Mouse (Mus musculus): ENCODE results near the gene Inca1. TPM values are rescaled to one million over a fixed set of nuclear protein-coding genes. Genes with fewer than 3 reads are reported as not detected.
A peak's percentile ranks its signal among the peaks of the same experiment; 100 is the strongest.

The Inca1 gene
- polyA plus RNA-seq, 1 experiment, result 0.42 TPM

DNA sequence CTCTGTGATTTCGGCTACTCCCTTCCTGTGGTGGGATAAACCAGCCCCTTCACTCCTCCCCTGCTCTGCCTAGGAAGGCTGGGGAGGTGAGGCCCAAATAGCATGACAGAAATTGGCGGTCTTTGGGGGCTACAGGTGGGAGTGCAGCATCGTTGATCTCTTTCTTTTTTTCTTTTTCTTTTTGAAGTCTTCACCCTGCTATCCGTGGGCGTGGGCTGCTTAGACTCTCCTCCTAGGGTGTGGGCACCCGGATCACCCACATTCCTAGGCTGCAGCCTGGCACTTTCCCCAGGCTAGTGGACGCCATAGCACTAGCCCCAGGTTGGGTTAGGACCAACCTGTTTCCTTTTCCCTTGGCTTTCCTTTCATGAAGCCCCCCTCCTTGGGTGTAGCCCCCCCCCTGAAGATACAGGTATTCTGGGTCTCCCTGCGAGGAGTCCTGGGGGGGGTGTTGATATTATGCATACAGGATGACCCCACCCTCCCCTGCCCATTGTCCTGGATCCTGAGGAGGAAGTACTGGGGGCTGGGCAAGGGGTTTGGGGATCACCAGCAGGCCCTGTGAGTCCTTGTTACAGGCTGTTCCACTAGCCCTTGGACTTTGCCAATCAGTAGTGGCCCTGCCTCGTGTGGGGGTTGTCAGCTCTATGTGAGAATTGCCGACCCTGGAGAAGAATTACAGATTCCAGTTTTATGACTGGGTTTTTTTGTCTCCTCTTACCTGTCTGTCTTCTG lies 1.4 kb upstream of the Inca1 start:
- Histone ChIP-seq H3K36me3 (ENCODE audit: control insufficient read depth, insufficient read depth) (peaks cover 25% of the 10 kb centered on the region), H3K79me3 (ENCODE audit: low read depth) (peaks cover 22% of the 10 kb centered on the region), H3ac (ENCODE audit: control insufficient read depth, insufficient read length, low read depth) (peak overlapping the region; percentile 80), H3K4me3 (ENCODE audit: insufficient read depth, poor library complexity, severe bottlenecking) (peak overlapping the region; percentile 91), H3K79me2 (ENCODE audit: control insufficient read depth, insufficient read depth) (peaks cover 42% of the 10 kb centered on the region), H3K27me3 (ENCODE audit: control insufficient read depth, insufficient read depth, insufficient read length) (no peaks in the 10 kb centered on the region)
- TF ChIP-seq MYOD1 (IDR thresholded peaks at IDR 0.05; ENCODE audit: control insufficient read depth, insufficient read length, low read depth), result no peak
- TF ChIP-seq USF1 (IDR thresholded peaks at IDR 0.05; ENCODE audit: low read depth), result no peak
- no peak for TF ChIP-seq CEBPB (IDR thresholded peaks at IDR 0.05; ENCODE audit: low read depth)
- no peak for TF ChIP-seq MAX (IDR thresholded peaks at IDR 0.05)
- TF ChIP-seq FOSL1 (IDR thresholded peaks at IDR 0.05; ENCODE audit: insufficient read depth, low read length, poor library complexity, severe bottlenecking), result no peak
- TF ChIP-seq MYOG (IDR thresholded peaks at IDR 0.05; ENCODE audit: control insufficient read depth, extremely low read depth, insufficient read length), result no peak
- TF ChIP-seq CTCF (IDR thresholded peaks at IDR 0.05; ENCODE audit: control insufficient read depth, insufficient read depth, insufficient read length), result no peak

DNA sequence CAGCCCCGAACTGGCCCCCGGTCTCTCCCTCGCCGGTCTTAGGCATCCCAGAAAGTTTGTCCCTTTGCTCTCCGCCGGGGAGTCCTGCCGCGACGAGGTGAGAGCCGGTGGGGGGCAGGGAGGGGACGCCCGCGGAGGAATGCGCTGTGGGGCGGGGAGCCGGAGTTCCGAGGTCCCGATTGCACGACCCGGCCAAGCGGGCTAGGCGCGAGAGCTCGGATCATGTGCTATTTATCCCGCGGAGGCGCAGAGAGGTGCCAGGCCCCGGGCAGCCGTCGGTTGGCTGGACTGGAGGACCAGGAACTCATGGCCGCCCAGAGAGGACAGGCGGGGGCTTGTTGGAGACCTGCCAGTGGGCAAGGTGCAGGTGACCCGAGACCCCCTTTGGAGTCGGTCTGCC lies 658 bp upstream of the Inca1 start:
- Histone ChIP-seq H3K27me3 (ENCODE audit: control insufficient read depth, insufficient read depth, insufficient read length) (no peaks in the 10 kb centered on the region), H3K36me3 (ENCODE audit: control insufficient read depth, insufficient read depth) (peaks cover 17% of the 10 kb centered on the region), H3K79me3 (ENCODE audit: low read depth) (peaks cover 22% of the 10 kb centered on the region), H3ac (ENCODE audit: control insufficient read depth, insufficient read length, low read depth) (peak overlapping the region; percentile 80), H3K4me3 (ENCODE audit: insufficient read depth, poor library complexity, severe bottlenecking) (peak overlapping the region; percentile 91), H3K79me2 (ENCODE audit: control insufficient read depth, insufficient read depth) (peaks cover 42% of the 10 kb centered on the region)
- peak; percentile 25 for TF ChIP-seq MAX (IDR thresholded peaks at IDR 0.05)
- TF ChIP-seq CEBPB (IDR thresholded peaks at IDR 0.05; ENCODE audit: low read depth), result no peak

GRCm38 (mm10) chr11:70699051-70699450 lies 904 bp downstream of the Inca1 start:
- Histone ChIP-seq H3ac (ENCODE audit: control insufficient read depth, insufficient read length, low read depth) (no peak overlapping the region), H3K4me3 (ENCODE audit: insufficient read depth, poor library complexity, severe bottlenecking) (no peak overlapping the region), H3K79me3 (ENCODE audit: low read depth) (peaks cover 22% of the 10 kb centered on the region), H3K27me3 (ENCODE audit: control insufficient read depth, insufficient read depth, insufficient read length) (no peaks in the 10 kb centered on the region), H3K79me2 (ENCODE audit: control insufficient read depth, insufficient read depth) (peaks cover 36% of the 10 kb centered on the region), H3K36me3 (ENCODE audit: control insufficient read depth, insufficient read depth) (peaks cover 3% of the 10 kb centered on the region)
- TF ChIP-seq CTCF (IDR thresholded peaks at IDR 0.05; ENCODE audit: control insufficient read depth, insufficient read depth, insufficient read length), result no peak
- no peak for TF ChIP-seq CEBPB (IDR thresholded peaks at IDR 0.05; ENCODE audit: low read depth)
- no peak for TF ChIP-seq MYOD1 (IDR thresholded peaks at IDR 0.05; ENCODE audit: control insufficient read depth, insufficient read length, low read depth)
- TF ChIP-seq FOSL1 (IDR thresholded peaks at IDR 0.05; ENCODE audit: insufficient read depth, low read length, poor library complexity, severe bottlenecking), result no peak
- TF ChIP-seq USF1 (IDR thresholded peaks at IDR 0.05; ENCODE audit: low read depth), result no peak
- TF ChIP-seq MAX (IDR thresholded peaks at IDR 0.05), result no peak
- no peak for TF ChIP-seq MYOG (IDR thresholded peaks at IDR 0.05; ENCODE audit: control insufficient read depth, extremely low read depth, insufficient read length)

DNA sequence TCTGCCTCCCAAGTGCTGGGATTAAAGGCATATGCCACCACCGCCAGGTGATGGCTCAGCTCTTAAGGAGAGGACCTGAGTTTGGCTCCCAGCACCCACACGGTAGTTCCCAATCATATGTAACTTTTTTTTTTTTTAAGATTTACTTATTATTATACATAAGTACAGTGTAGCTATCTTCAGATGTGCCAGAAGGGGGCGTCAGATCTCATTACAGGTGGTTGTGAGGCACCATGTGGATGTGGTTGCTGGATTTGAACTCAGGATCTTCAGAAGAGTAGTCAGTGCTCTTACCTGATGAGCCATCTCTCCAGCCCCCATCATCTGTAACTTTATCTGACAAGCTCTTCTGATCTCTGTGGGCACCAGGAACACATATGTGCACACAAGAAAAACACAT lies 2.6 kb downstream of the Inca1 start:
- no peak overlapping the region for H3K4me3 ChIP-seq (ENCODE audit: insufficient read depth, poor library complexity, severe bottlenecking)
- no peaks in the 10 kb centered on the region for H3K27me3 ChIP-seq (ENCODE audit: control insufficient read depth, insufficient read depth, insufficient read length)
- H3ac ChIP-seq (ENCODE audit: control insufficient read depth, insufficient read length, low read depth), result no peak overlapping the region
- peaks cover 17% of the 10 kb centered on the region for H3K79me3 ChIP-seq (ENCODE audit: low read depth)
- peaks cover 20% of the 10 kb centered on the region for H3K79me2 ChIP-seq (ENCODE audit: control insufficient read depth, insufficient read depth)
- TF ChIP-seq FOSL1 (IDR thresholded peaks at IDR 0.05; ENCODE audit: insufficient read depth, low read length, poor library complexity, severe bottlenecking), result no peak
- TF ChIP-seq MYOD1 (IDR thresholded peaks at IDR 0.05; ENCODE audit: control insufficient read depth, insufficient read length, low read depth), result no peak
- no peak for TF ChIP-seq MYOG (IDR thresholded peaks at IDR 0.05; ENCODE audit: control insufficient read depth, extremely low read depth, insufficient read length)
- TF ChIP-seq USF1 (IDR thresholded peaks at IDR 0.05; ENCODE audit: low read depth), result no peak
- no peak for TF ChIP-seq MAX (IDR thresholded peaks at IDR 0.05)
- no peak for TF ChIP-seq CTCF (IDR thresholded peaks at IDR 0.05; ENCODE audit: control insufficient read depth, insufficient read depth, insufficient read length)
- no peak for TF ChIP-seq CEBPB (IDR thresholded peaks at IDR 0.05; ENCODE audit: low read depth)
- no peaks in the 10 kb centered on the region for H3K36me3 ChIP-seq (ENCODE audit: control insufficient read depth, insufficient read depth)

- Histone ChIP-seq H3K79me3 (ENCODE audit: low read depth) (no peaks in the 10 kb centered on the region), H3K27me3 (ENCODE audit: control insufficient read depth, insufficient read depth, insufficient read length) (no peaks in the 10 kb centered on the region), H3K79me2 (ENCODE audit: control insufficient read depth, insufficient read depth) (peaks cover 3% of the 10 kb centered on the region), H3K4me3 (ENCODE audit: insufficient read depth, poor library complexity, severe bottlenecking) (no peak overlapping the region), H3K36me3 (ENCODE audit: control insufficient read depth, insufficient read depth) (no peaks in the 10 kb centered on the region), H3ac (ENCODE audit: control insufficient read depth, insufficient read length, low read depth) (no peak overlapping the region)
- no peak for TF ChIP-seq MYOD1 (IDR thresholded peaks at IDR 0.05; ENCODE audit: control insufficient read depth, insufficient read length, low read depth)
- TF ChIP-seq CTCF (IDR thresholded peaks at IDR 0.05; ENCODE audit: control insufficient read depth, insufficient read depth, insufficient read length), result no peak
- TF ChIP-seq MAX (IDR thresholded peaks at IDR 0.05), result no peak
- TF ChIP-seq MYOG (IDR thresholded peaks at IDR 0.05; ENCODE audit: control insufficient read depth, extremely low read depth, insufficient read length), result no peak
- TF ChIP-seq FOSL1 (IDR thresholded peaks at IDR 0.05; ENCODE audit: insufficient read depth, low read length, poor library complexity, severe bottlenecking), result no peak
- TF ChIP-seq CEBPB (IDR thresholded peaks at IDR 0.05; ENCODE audit: low read depth), result no peak
- TF ChIP-seq USF1 (IDR thresholded peaks at IDR 0.05; ENCODE audit: low read depth), result no peak
These were observed 6.5 kb downstream of the Inca1 start for GRCm38 (mm10) chr11:70693504-70693903.

- no peak overlapping the region for H3K4me3 ChIP-seq (ENCODE audit: insufficient read depth, poor library complexity, severe bottlenecking)
- H3K36me3 ChIP-seq (ENCODE audit: control insufficient read depth, insufficient read depth), result peaks cover 8% of the 10 kb centered on the region
- peaks cover 10% of the 10 kb centered on the region for H3K79me2 ChIP-seq (ENCODE audit: control insufficient read depth, insufficient read depth)
- no peaks in the 10 kb centered on the region for H3K27me3 ChIP-seq (ENCODE audit: control insufficient read depth, insufficient read depth, insufficient read length)
- H3K79me3 ChIP-seq (ENCODE audit: low read depth), result no peaks in the 10 kb centered on the region
- no peak overlapping the region for H3ac ChIP-seq (ENCODE audit: control insufficient read depth, insufficient read length, low read depth)
- TF ChIP-seq MYOG (IDR thresholded peaks at IDR 0.05; ENCODE audit: control insufficient read depth, extremely low read depth, insufficient read length), result no peak
- no peak for TF ChIP-seq MAX (IDR thresholded peaks at IDR 0.05)
- TF ChIP-seq CTCF (IDR thresholded peaks at IDR 0.05; ENCODE audit: control insufficient read depth, insufficient read depth, insufficient read length), result no peak
- TF ChIP-seq MYOD1 (IDR thresholded peaks at IDR 0.05; ENCODE audit: control insufficient read depth, insufficient read length, low read depth), result no peak
- TF ChIP-seq CEBPB (IDR thresholded peaks at IDR 0.05; ENCODE audit: low read depth), result no peak
- TF ChIP-seq FOSL1 (IDR thresholded peaks at IDR 0.05; ENCODE audit: insufficient read depth, low read length, poor library complexity, severe bottlenecking), result no peak
- TF ChIP-seq USF1 (IDR thresholded peaks at IDR 0.05; ENCODE audit: low read depth), result no peak
These were observed 10.4 kb downstream of the Inca1 start for GRCm38 (mm10) chr11:70689578-70689977.

Data from C2C12 (cell line).